Mouse (Mus musculus) forebrain, embryonic 13.5 days (tissue): Measurements from ENCODE around the gene Ralgapb. TPM values are rescaled to one million over a fixed set of nuclear protein-coding genes. Genes with fewer than 3 reads are reported as not detected.

Experiments
- ATAC-seq: fragments of 200-750 bp; cut with Nextera tagmentation; 2 replicates; pipeline ENCODE4 v1.8.0; 2017
- H3K27ac ChIP-seq: fragments of 300-500 bp; sonication (generic); 2 replicates; pipeline ENCODE4 v1.5.1; 2015; ENCODE audit warnings: inconsistent platforms, mild to moderate bottlenecking, moderate library complexity
- H3K27me3 ChIP-seq: fragments of 300-500 bp; sonication (generic); 2 replicates; pipeline ENCODE4 v1.6.1; 2015; ENCODE audit warnings: mild to moderate bottlenecking, inconsistent platforms
- H3K36me3 ChIP-seq: fragments of 300-500 bp; sonication (generic); 2 replicates; pipeline ENCODE4 v1.6.1; 2015; ENCODE audit warnings: mild to moderate bottlenecking, inconsistent platforms; ENCODE audit not compliant: poor library complexity, severe bottlenecking
- H3K4me1 ChIP-seq: fragments of 300-500 bp; sonication (generic); 2 replicates; pipeline ENCODE4 v1.6.1; 2015; ENCODE audit warnings: inconsistent platforms
- H3K4me2 ChIP-seq: fragments of 300-500 bp; sonication (generic); 2 replicates; pipeline ENCODE4 v1.6.1; 2015; ENCODE audit warnings: inconsistent platforms, mild to moderate bottlenecking, moderate library complexity
- H3K4me3 ChIP-seq: fragments of 300-500 bp; sonication (generic); 2 replicates; pipeline ENCODE4 v1.5.1; 2015; ENCODE audit warnings: mild to moderate bottlenecking, inconsistent platforms
- H3K9ac ChIP-seq: fragments of 300-500 bp; sonication (generic); 2 replicates; pipeline ENCODE4 v1.6.1; 2015; ENCODE audit warnings: mild to moderate bottlenecking, inconsistent platforms
- H3K9me3 ChIP-seq: fragments of 300-500 bp; sonication (generic); replicated peaks from 2 replicates; pipeline ENCODE4 v1.6.1; 2016; ENCODE audit warnings: inconsistent platforms
- WGBS: fragments of 180-500 bp; shearing (Covaris S2); methylation state at CpG from one replicate; pipeline ENCODE4 v1.1.7; 2015; 5-methylcytosine and 5-hydroxymethylcytosine counted together
- polyA plus RNA-seq: library from polyadenylated mRNA; unstranded; fragments of >200 nt; fragmentation: Nextera tagmentation; extraction: Ambion mirVana; gene quantifications from 2 replicates; pipeline ENCODE4 v1.2.1, GENCODE M21; 2015

Gene Ralgapb
- polyA plus RNA-seq, 1 experiment from 2014 or later, result 22.3 TPM

GRCm38 (mm10) chr2:158524129-158524860 lies 114.6 kb downstream of the Ralgapb start:
- Histone ChIP-seq H3K9me3 (0 out of 2 replicates have a peak, but pooled peaks cover 2% of the 10 kb centered on the region), H3K4me3 (no peak overlapping the region), H3K4me1 (no peaks in the 10 kb centered on the region), H3K9ac (no peak overlapping the region), H3K36me3 (no peaks in the 10 kb centered on the region), H3K4me2 (no peak overlapping the region), H3K27ac (peak overlapping the region; percentile 40; the same call in 1 of the 2 replicates), H3K27me3 (no peaks in the 10 kb centered on the region)
- ATAC-seq, result peak; percentile 74; the same call in 1 of the 2 replicates
- WGBS, result 83% methylated on average over 16 of the region's 16 CpGs

GRCm38 (mm10) chr2:158534090-158534489 lies 124.4 kb downstream of the Ralgapb start:
- Histone ChIP-seq H3K4me3 (no peak overlapping the region), H3K9ac (no peak overlapping the region), H3K4me2 (no peak overlapping the region), H3K4me1 (no peaks in the 10 kb centered on the region), H3K36me3 (no peaks in the 10 kb centered on the region), H3K9me3 (0 out of 2 replicates have a peak, but pooled peaks cover 5% of the 10 kb centered on the region), H3K27me3 (no peaks in the 10 kb centered on the region), H3K27ac (no peak overlapping the region)
- ATAC-seq, result peak; percentile 75
- 5% methylated on average over 4 of the region's 4 CpGs for WGBS

DNA sequence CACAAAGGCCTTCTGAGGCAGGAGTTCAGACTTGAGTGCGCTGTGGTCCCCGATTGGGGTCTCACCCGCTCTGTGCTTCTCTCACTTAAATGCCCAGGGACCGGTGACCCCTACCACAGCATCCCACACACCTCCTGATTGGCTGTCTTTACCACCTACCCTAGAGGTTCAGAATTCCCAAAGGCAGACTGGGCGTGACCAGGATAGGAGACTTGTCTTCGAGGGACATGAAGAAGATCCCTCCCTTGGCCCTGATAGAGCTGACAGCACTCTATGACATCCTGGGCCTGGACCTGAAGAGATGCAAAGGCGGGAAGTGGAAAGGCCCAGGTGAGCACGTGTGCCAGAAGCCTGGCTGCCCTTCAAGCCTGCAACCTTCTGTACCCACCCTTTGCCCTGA lies 124.9 kb downstream of the Ralgapb start:
- Histone ChIP-seq H3K4me3 (no peak overlapping the region), H3K9me3 (0 out of 2 replicates have a peak, but pooled peaks cover 5% of the 10 kb centered on the region), H3K9ac (no peak overlapping the region), H3K36me3 (no peaks in the 10 kb centered on the region), H3K27me3 (no peaks in the 10 kb centered on the region), H3K4me2 (no peak overlapping the region), H3K27ac (no peak overlapping the region), H3K4me1 (no peaks in the 10 kb centered on the region)
- 84% methylated on average over 8 of the region's 8 CpGs for WGBS
- ATAC-seq, result 0 out of 2 replicates have a peak, but pooled peaks have one; percentile 8

DNA sequence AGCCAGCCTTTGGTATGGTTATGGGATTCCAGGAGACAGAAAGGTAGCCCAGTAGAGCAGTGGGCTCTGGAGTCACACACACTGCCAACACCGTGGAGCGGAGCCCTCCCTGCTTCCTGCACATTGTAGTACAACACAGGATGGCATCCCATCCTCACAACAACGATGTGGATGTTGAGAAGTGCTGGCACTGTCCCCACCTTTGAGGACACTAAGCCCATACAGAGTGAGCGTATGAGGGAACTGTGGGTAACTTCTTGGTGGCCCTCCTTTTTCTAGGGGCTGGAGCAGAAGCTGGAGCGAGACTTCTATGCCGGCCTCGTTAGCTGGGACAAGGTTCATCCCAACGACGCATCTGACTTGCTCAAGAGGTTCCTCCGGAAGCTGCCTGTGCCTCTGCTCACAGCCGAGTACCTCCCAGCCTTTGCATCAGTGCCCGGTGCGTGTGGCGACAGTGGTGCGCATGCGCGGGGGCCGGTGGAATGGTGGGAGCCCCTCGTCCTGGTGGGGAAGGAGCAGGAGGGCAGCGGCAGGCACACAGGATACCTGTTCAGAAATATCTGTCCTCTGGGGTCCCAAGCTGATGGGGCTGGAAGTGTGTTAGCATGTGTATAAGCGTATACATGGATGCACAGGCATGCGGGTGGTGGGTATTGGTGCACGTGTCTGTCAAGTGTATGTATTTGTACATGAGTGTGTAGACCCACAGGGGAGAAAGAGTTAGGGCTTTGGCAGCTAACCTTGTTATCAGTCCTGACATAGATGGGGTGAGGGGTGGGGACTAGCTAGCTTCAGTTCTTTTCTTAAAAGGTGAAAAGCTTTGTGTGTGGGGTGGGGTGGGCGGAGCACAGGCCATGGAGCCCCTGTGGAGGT lies 130.0 kb downstream of the Ralgapb start:
- H3K4me1 ChIP-seq, result no peaks in the 10 kb centered on the region
- H3K4me2 ChIP-seq, result peak overlapping the region; percentile 50
- 0 out of 2 replicates have a peak, but pooled peaks have one; percentile 59 for ATAC-seq
- H3K4me3 ChIP-seq, result no peak overlapping the region
- 0 out of 2 replicates have a peak overlapping the region, but pooled peaks have one; percentile 10 for H3K9ac ChIP-seq
- 0 out of 2 replicates have a peak, but pooled peaks cover 2% of the 10 kb centered on the region for H3K27me3 ChIP-seq
- no peaks in the 10 kb centered on the region for H3K36me3 ChIP-seq
- WGBS, result 51% methylated on average over 24 of the region's 24 CpGs
- no peak overlapping the region for H3K27ac ChIP-seq
- H3K9me3 ChIP-seq, result no peaks in the 10 kb centered on the region

GRCm38 (mm10) chr2:158541286-158541685 lies 131.6 kb downstream of the Ralgapb start:
- Histone ChIP-seq H3K4me2 (no peak overlapping the region), H3K27me3 (0 out of 2 replicates have a peak, but pooled peaks cover 2% of the 10 kb centered on the region), H3K27ac (no peak overlapping the region), H3K9me3 (no peaks in the 10 kb centered on the region), H3K4me3 (no peak overlapping the region), H3K36me3 (no peaks in the 10 kb centered on the region), H3K4me1 (no peaks in the 10 kb centered on the region), H3K9ac (no peak overlapping the region)
- 59% methylated on average over 4 of the region's 4 CpGs for WGBS
- no peak for ATAC-seq

- peaks cover 9% of the 10 kb centered on the region; the same call in 1 of the 2 replicates for H3K4me1 ChIP-seq
- no peak overlapping the region for H3K4me3 ChIP-seq
- no peaks in the 10 kb centered on the region for H3K9me3 ChIP-seq
- no peaks in the 10 kb centered on the region for H3K36me3 ChIP-seq
- no peak overlapping the region for H3K4me2 ChIP-seq
- H3K27ac ChIP-seq, result no peak overlapping the region
- H3K27me3 ChIP-seq, result peaks cover 10% of the 10 kb centered on the region; the same call in 1 of the 2 replicates
- H3K9ac ChIP-seq, result no peak overlapping the region
- 67% methylated on average over 2 of the region's 2 CpGs for WGBS
- no peak for ATAC-seq
Observed at GRCm38 (mm10) chr2:158545266-158545665, 135.6 kb downstream of the Ralgapb start.

GRCm38 (mm10) chr2:158546751-158547150 lies 137.1 kb downstream of the Ralgapb start:
- Histone ChIP-seq H3K4me2 (peak overlapping the region; percentile 33), H3K27me3 (peaks cover 17% of the 10 kb centered on the region), H3K27ac (no peak overlapping the region), H3K4me3 (no peak overlapping the region), H3K9ac (peak overlapping the region; percentile 50; the same call in 1 of the 2 replicates), H3K36me3 (no peaks in the 10 kb centered on the region), H3K4me1 (peaks cover 12% of the 10 kb centered on the region; the same call in 1 of the 2 replicates), H3K9me3 (no peaks in the 10 kb centered on the region)
- ATAC-seq, result peak; percentile 79
- WGBS, result 2% methylated on average over 17 of the region's 17 CpGs

Other genes with a start within 250 kb of the Ralgapb start
- 2.3 and 2.7 TPM in 2 replicates for gene D630003M21Rik, start 180.6 kb upstream of the Ralgapb start, polyA plus RNA-seq
- gene Bpi, start 151.8 kb upstream of the Ralgapb start, polyA plus RNA-seq, result not detected in 2 replicates
- gene Lbp, start 103.4 kb upstream of the Ralgapb start, polyA plus RNA-seq, result 0.53 and 0.92 TPM in 2 replicates
- 56.7 and 73.0 TPM in 2 replicates for gene Snhg11, start 34.2 kb upstream of the Ralgapb start, polyA plus RNA-seq
- gene Adig, start 92.8 kb downstream of the Ralgapb start, polyA plus RNA-seq, result not detected in 2 replicates
- 0.25 and 0.28 TPM in 2 replicates for gene Arhgap40, start 102.9 kb downstream of the Ralgapb start, polyA plus RNA-seq
- 4.8 and 5.6 TPM in 2 replicates for gene Slc32a1, start 200.9 kb downstream of the Ralgapb start, polyA plus RNA-seq
- 11.5 and 14.1 TPM in 2 replicates for gene Actr5, start 215.0 kb downstream of the Ralgapb start, polyA plus RNA-seq